Mouse (Mus musculus) neural tube, embryonic 15.5 days (tissue): ENCODE measurements around the gene Bpgm. TPM values are rescaled to one million over a fixed set of nuclear protein-coding genes. Genes with fewer than 3 reads are reported as not detected.

ENCODE experiments used
- polyA plus RNA-seq: library from polyadenylated mRNA; unstranded; fragments of >200 nt; fragmentation: Nextera tagmentation; extraction: Ambion mirVana; gene quantifications from 2 replicates; pipeline ENCODE4 v1.2.1, GENCODE M21; 2015

Gene Bpgm
- polyA plus RNA-seq, 1 experiment from 2014 or later: 82.6 TPM

Other genes with a start within 250 kb of the Bpgm start
- gene Akr1b3, start 158.7 kb upstream of the Bpgm start, polyA plus RNA-seq: 126 and 145 TPM in 2 replicates
- 4.7 and 5.7 TPM in 2 replicates for gene Akr1b8, start 122.1 kb upstream of the Bpgm start, polyA plus RNA-seq
- 13.7 and 16.0 TPM in 2 replicates for gene Akr1b10, start 92.0 kb upstream of the Bpgm start, polyA plus RNA-seq
- 0.35 and 0.65 TPM in 2 replicates for gene Akr1b7, start 63.9 kb upstream of the Bpgm start, polyA plus RNA-seq
- 59.2 and 102 TPM in 2 replicates for gene Cald1, start 122.3 kb downstream of the Bpgm start, polyA plus RNA-seq